Mouse (Mus musculus): ENCODE data around the gene Etnk2.

Etnk2 gene

GRCm38 (mm10) chr1:133350210-133350609 is 13.2 kb upstream of the Etnk2 start, which contains the start of gene Ren1:
Gene Ren1 (plus strand): TSS chr1:133350510.
- in situ Hi-C loops (cut with MseI, MboI) = loop anchor here in 1 of 2 experiments (5.0 kb wide), 1 partner anchor 33 kb away; no protein-coding TSS in a partner anchor

- in situ Hi-C loops (cut with MseI, MboI) = loop anchor here in 1 of 2 experiments (5.0 kb wide), 1 partner anchor 34 kb away; no protein-coding TSS in a partner anchor
These were observed 11.6 kb upstream of the Etnk2 start for GRCm38 (mm10) chr1:133351762-133352161.

- in situ Hi-C loops (cut with MseI, MboI) = loop anchor here in 1 of 2 experiments (5.0 kb wide), 1 partner anchor 36 kb away; no protein-coding TSS in a partner anchor
These were observed 10.0 kb upstream of the Etnk2 start for GRCm38 (mm10) chr1:133353371-133353809.

- in situ Hi-C loops (cut with MseI, MboI) = loop anchor here in 1 of 2 experiments (5.0 kb wide), 1 partner anchor 38 kb away; no protein-coding TSS in a partner anchor
These were observed 7.9 kb upstream of the Etnk2 start for GRCm38 (mm10) chr1:133355469-133355868.

- in situ Hi-C loops (cut with MseI, MboI) = loop anchor here in 1 of 2 experiments (5.0 kb wide), 1 partner anchor 39 kb away; no protein-coding TSS in a partner anchor
These were observed 7.5 kb upstream of the Etnk2 start for GRCm38 (mm10) chr1:133355912-133356311.

GRCm38 (mm10) chr1:133356330-133356729 is 7.0 kb upstream of the Etnk2 start:
- in situ Hi-C loops (cut with MseI, MboI) = loop anchor here in 1 of 2 experiments (5.0 kb wide), 1 partner anchor 39 kb away; no protein-coding TSS in a partner anchor

- in situ Hi-C loops (cut with MseI, MboI) = no loop called here
These were observed 2.4 kb upstream of the Etnk2 start for GRCm38 (mm10) chr1:133361006-133361405.

GRCm38 (mm10) chr1:133362103-133362502 is 1.3 kb upstream of the Etnk2 start:
- in situ Hi-C loops (cut with MseI, MboI) = no loop called here

GRCm38 (mm10) chr1:133364022-133364630 is 754 bp downstream of the Etnk2 start:
- in situ Hi-C loops (cut with MseI, MboI) = no loop called here

GRCm38 (mm10) chr1:133364890-133365289 is 1.5 kb downstream of the Etnk2 start:
- in situ Hi-C loops (cut with MseI, MboI) = no loop called here

GRCm38 (mm10) chr1:133366951-133367605 is 3.7 kb downstream of the Etnk2 start:
- in situ Hi-C loops (cut with MseI, MboI) = no loop called here

- in situ Hi-C loops (cut with MseI, MboI) = no loop called here
These were observed 4.5 kb downstream of the Etnk2 start for GRCm38 (mm10) chr1:133367606-133368488.

GRCm38 (mm10) chr1:133368644-133369043 is 5.3 kb downstream of the Etnk2 start:
- in situ Hi-C loops (cut with MseI, MboI) = no loop called here

GRCm38 (mm10) chr1:133370352-133370751 is 7.0 kb downstream of the Etnk2 start:
- in situ Hi-C loops (cut with MseI, MboI) = no loop called here

GRCm38 (mm10) chr1:133371431-133371830 is 8.1 kb downstream of the Etnk2 start:
- in situ Hi-C loops (cut with MseI, MboI) = no loop called here

GRCm38 (mm10) chr1:133372113-133372512 is 8.7 kb downstream of the Etnk2 start:
- in situ Hi-C loops (cut with MseI, MboI) = no loop called here

- in situ Hi-C loops (cut with MseI, MboI) = no loop called here
These were observed 12.4 kb downstream of the Etnk2 start for GRCm38 (mm10) chr1:133375696-133376346.

- in situ Hi-C loops (cut with MseI, MboI) = no loop called here
These were observed 14.2 kb downstream of the Etnk2 start for GRCm38 (mm10) chr1:133377547-133377946.

GRCm38 (mm10) chr1:133379254-133379985 is 16.0 kb downstream of the Etnk2 start:
- in situ Hi-C loops (cut with MseI, MboI) = no loop called here

- in situ Hi-C loops (cut with MseI, MboI) = loop anchor here in 1 of 2 experiments (5.0 kb wide), 1 partner anchor 232 kb away; the partner anchor contains the start of gene Snrpe
These were observed 16.6 kb downstream of the Etnk2 start for GRCm38 (mm10) chr1:133379986-133380320.
